Mouse (Mus musculus) frontal cortex, postnatal 10 days (tissue): ENCODE measurements at regions not wholly inside any gene's neighbourhood (a gene's known extent, or its start where the extent isn't known, plus 50 kb on each side); places are given as distances from the start of the nearest gene placed in this dataset.

Source experiments
- DNase-seq, 2 experiments: peaks; one replicate each; pipeline ENCODE4 v3.0.0; 2022; ENCODE audit warnings: low spot score in 2 of 2, mixed read lengths in 1 of 2

GRCm38 (mm10) chr19:44686061-44686460, 69.8 kb upstream of the Pax2 start:
- DNase-seq = no peak

DNA sequence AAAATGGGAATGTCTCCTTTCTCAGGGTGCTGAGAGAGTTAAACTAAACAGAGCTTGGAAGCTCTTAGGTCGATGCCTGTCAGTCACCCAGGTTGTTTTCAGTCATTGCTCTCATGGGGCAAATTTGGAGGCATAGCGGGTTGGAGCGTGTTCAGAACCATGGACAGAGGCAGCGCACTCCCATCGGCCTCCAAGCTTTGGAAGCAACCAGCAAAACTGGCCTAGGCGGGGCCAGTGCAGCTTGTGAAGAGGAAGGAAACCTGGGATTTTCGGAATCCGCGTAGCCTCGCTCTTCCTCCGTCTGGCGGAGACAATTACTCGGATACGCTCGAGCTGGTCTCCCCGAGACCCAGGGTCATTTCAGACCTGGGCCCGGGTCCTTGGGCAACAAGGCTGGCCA, 63.4 kb upstream of the Pax2 start:
- DNase-seq = peak in 1 of 2 experiments; percentile 12

- DNase-seq = no peak
Measured at GRCm38 (mm10) chr19:44692816-44693215, 63.0 kb upstream of the Pax2 start.

- no peak for DNase-seq
Measured at GRCm38 (mm10) chr19:44695331-44695730, 60.5 kb upstream of the Pax2 start.

DNA sequence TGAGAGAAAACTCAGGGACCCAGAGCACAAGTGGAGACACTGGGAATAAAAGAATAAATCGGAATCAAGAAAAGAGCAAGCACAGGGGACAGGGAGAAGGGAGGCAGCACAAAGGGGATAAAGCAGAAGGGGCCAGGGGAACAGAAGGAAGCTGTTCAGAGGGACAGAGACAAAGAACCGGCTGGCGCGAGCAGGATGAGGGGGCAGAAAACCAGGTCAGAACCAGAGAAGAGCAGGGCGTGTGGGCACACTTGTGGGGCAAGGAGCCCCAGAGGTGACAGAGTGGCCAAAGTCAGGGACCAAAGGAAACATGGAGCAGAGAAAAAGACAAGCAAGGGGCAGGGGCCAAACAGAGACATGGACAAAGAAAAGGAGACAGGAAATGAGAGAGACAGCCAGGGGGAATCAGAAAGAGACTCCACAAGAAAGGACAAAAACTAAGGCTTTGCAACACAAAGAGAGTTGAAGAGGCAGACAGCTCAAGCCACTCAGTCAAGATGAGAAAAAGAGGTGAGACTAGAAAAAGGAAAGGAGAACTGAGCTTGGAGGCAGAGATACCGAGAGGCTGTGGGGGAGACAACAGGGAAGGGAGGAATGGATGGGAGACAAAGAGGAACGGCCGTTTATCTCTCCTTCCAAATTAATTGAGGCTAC, 59.7 kb upstream of the Pax2 start:
- no peak for DNase-seq

GRCm38 (mm10) chr19:44696773-44697172, 59.1 kb upstream of the Pax2 start:
- no peak for DNase-seq

- DNase-seq = no peak
Measured at GRCm38 (mm10) chr19:44698382-44699256, 57.2 kb upstream of the Pax2 start.
